Mouse (Mus musculus) gastrocnemius, adult 8-10 months (tissue): ENCODE results near the gene Tnrc6b. TPM values are rescaled to one million over a fixed set of nuclear protein-coding genes. Genes with fewer than 3 reads are reported as not detected.
"Not testable (repeated sequence)": the region's sequence is repeated elsewhere in the genome, so short reads cannot be mapped to it uniquely, and the experiment has no call there.

Experiments used
- DNase-seq, 2 experiments: peaks; one replicate each; pipeline ENCODE4 v3.0.0; 2022; ENCODE audit warnings: low spot score in 2 of 2
- total RNA-seq, 4 experiments: library from RNA; stranded (reverse); gene quantifications; 2 replicates each; pipeline ENCODE4 v1.2.4; 2022

Tnrc6b gene
- total RNA-seq, 4 experiments from 2014 or later, result 46.5 to 53.7 (median 48.9) TPM

GRCm38 (mm10) chr15:80910183-80910582, 199.1 kb downstream of the Tnrc6b start:
- no peak for DNase-seq

GRCm38 (mm10) chr15:80910790-80911531, 199.8 kb downstream of the Tnrc6b start:
- DNase-seq, result no peak

- no peak for DNase-seq
Observed at GRCm38 (mm10) chr15:80912175-80912574, 201.1 kb downstream of the Tnrc6b start.

- no peak for DNase-seq
Observed at GRCm38 (mm10) chr15:80913803-80914202, 202.7 kb downstream of the Tnrc6b start.

GRCm38 (mm10) chr15:80915850-80916249, 204.7 kb downstream of the Tnrc6b start:
- no peak for DNase-seq

GRCm38 (mm10) chr15:80916621-80917020, 205.5 kb downstream of the Tnrc6b start:
- DNase-seq, result no peak

- no peak for DNase-seq
Observed at GRCm38 (mm10) chr15:80920346-80920745, 209.2 kb downstream of the Tnrc6b start.

- no peak for DNase-seq
Observed at GRCm38 (mm10) chr15:80921781-80922180, 210.7 kb downstream of the Tnrc6b start.

- DNase-seq, result no peak
Observed at GRCm38 (mm10) chr15:80924211-80924610, 213.1 kb downstream of the Tnrc6b start.

- DNase-seq, result no peak
Observed at GRCm38 (mm10) chr15:80928811-80929355, 217.8 kb downstream of the Tnrc6b start.

- no peak for DNase-seq
Observed at GRCm38 (mm10) chr15:80930048-80930571, 219.0 kb downstream of the Tnrc6b start.

GRCm38 (mm10) chr15:80930676-80931320, 219.7 kb downstream of the Tnrc6b start:
- DNase-seq, result not testable (repeated sequence)

- DNase-seq, result no peak
Observed at GRCm38 (mm10) chr15:80931345-80931960, 220.3 kb downstream of the Tnrc6b start.

- DNase-seq, result no peak
Observed at GRCm38 (mm10) chr15:80934841-80935240, 223.7 kb downstream of the Tnrc6b start.

GRCm38 (mm10) chr15:80936686-80937085, 225.6 kb downstream of the Tnrc6b start:
- DNase-seq, result no peak

- DNase-seq, result no peak
Observed at GRCm38 (mm10) chr15:80938615-80939014, 227.5 kb downstream of the Tnrc6b start.

- no peak for DNase-seq
Observed at GRCm38 (mm10) chr15:80939401-80939800, 228.3 kb downstream of the Tnrc6b start.

- DNase-seq, result no peak
Observed at GRCm38 (mm10) chr15:80941468-80942040, 230.4 kb downstream of the Tnrc6b start.

- no peak for DNase-seq
Observed at GRCm38 (mm10) chr15:80945851-80946250, 234.7 kb downstream of the Tnrc6b start.

- peak; percentile 80 to 86 for DNase-seq
Observed at GRCm38 (mm10) chr15:80948145-80949135, 237.3 kb downstream of the Tnrc6b start, which contains the start of gene Adsl. Gene Adsl (plus strand): TSS chr15:80948490.
